In the genomic region with DNA sequence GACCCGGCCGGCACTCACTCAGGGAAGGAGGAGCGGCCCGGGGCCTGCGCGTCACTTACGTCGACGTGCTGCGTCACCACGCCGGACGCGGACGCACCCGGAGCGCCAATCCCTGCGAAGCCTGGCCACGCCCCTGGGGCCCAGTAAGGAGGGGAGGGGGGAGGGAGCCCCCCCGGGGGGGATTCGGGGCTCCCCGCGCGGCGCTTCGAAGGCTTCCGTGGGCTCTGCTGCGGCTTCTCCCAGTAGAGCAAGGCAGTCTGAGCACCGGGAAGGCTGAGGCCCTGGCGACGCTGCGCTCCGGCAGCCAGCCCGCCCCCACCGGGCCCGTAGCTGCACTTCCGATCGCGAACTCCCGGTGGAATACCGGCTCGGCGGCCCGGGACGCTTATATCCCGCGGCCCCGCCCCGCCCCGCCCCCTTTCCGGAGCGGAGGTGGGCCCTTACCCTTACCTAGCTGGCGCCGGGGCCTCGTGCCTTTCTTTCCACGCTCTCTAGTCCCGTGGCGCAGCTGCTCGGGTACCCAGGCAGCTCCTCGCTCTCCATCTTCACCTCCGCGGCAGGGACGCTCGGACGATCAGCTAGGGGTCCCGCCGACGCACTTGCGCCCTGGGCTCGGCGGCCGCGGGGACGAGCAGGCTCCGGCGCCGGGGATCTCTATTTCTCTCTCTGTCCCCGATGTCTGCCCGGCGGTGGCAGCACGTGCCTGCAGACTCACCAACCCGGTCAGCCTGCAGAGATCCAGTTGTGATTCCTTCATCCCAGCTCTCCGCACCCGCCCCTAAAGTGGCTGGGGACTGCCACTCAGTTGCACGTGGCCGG, we compare ENCODE assay signal across 8 mouse cellular contexts. TPM values are rescaled to one million over a fixed set of nuclear protein-coding genes. Genes with fewer than 3 reads are reported as not detected.
DNase-seq lines count a peak whose midpoint lies in the region; ATAC-seq and TF ChIP-seq lines count a peak whose summit lies in the region.

A gene (minus strand): TSS at position 129 of the 819 bp plus-strand sequence.

- peaks cover 5% of the 10 kb centered on the region; the same call in 1 of the 2 replicates for H3K27me3 ChIP-seq in E14TG2a.4 (ENCODE audit: insufficient read depth, low read length)
- H3K27me3 ChIP-seq in forebrain, embryonic 12.5 days: no peaks in the 10 kb centered on the region
- H3K27me3 ChIP-seq in liver, postnatal 0 days (ENCODE audit: insufficient read depth, low read length): no peaks in the 10 kb centered on the region
- no peaks in the 10 kb centered on the region for H3K27me3 ChIP-seq in neural tube, embryonic 14.5 days (ENCODE audit: control insufficient read depth, insufficient read depth, low read length)

- H3K9ac ChIP-seq in forebrain, embryonic 12.5 days: peak within 1 kb of the TSS; percentile 96
- H3K9ac ChIP-seq in liver, postnatal 0 days (replicated peaks): peak within 1 kb of the TSS; percentile 95
- peak within 1 kb of the TSS; percentile 93 for H3K9ac ChIP-seq in neural tube, embryonic 14.5 days (replicated peaks; ENCODE audit: low read depth, low read length)

- peak; percentile 24; the same call in 1 of the 2 replicates for TF ChIP-seq EP300 in liver, postnatal 0 days (IDR thresholded peaks at IDR 0.05; ENCODE audit: low read depth)

- no peak for TF ChIP-seq CTCF in E14TG2a.4 (conservative IDR thresholded peaks at IDR 0.05; ENCODE audit: low read length)
- no peak for TF ChIP-seq CTCF in liver, postnatal 0 days (IDR thresholded peaks at IDR 0.05; ENCODE audit: low read depth)

- ATAC-seq in forebrain, embryonic 12.5 days (ENCODE audit: low FRiP score): peak; percentile 98
- peak; percentile 95 for ATAC-seq in liver, postnatal 0 days
- ATAC-seq in neural tube, embryonic 14.5 days (ENCODE audit: low read depth): peak; percentile 97

- H3K36me3 ChIP-seq in E14TG2a.4 (ENCODE audit: insufficient read depth, low read length): peaks cover 23% of the 10 kb centered on the region
- peaks cover 23% of the 10 kb centered on the region for H3K36me3 ChIP-seq in forebrain, embryonic 12.5 days (replicated peaks)
- peaks cover 22% of the 10 kb centered on the region for H3K36me3 ChIP-seq in liver, postnatal 0 days (replicated peaks; ENCODE audit: insufficient read depth, low read length)
- H3K36me3 ChIP-seq in neural tube, embryonic 14.5 days (ENCODE audit: control insufficient read depth, insufficient read depth, low read length): peaks cover 15% of the 10 kb centered on the region

- H3K9me3 ChIP-seq in E14TG2a.4 (ENCODE audit: low read length): no peaks in the 10 kb centered on the region
- no peaks in the 10 kb centered on the region for H3K9me3 ChIP-seq in forebrain, embryonic 12.5 days
- no peaks in the 10 kb centered on the region for H3K9me3 ChIP-seq in liver, postnatal 0 days (ENCODE audit: low read length)
- H3K9me3 ChIP-seq in neural tube, embryonic 14.5 days (ENCODE audit: control insufficient read depth, low read length): no peaks in the 10 kb centered on the region

- peak within 1 kb of the TSS; percentile 85 for H3K4me3 ChIP-seq in E14TG2a.4 (replicated peaks; ENCODE audit: low read length)
- peak within 1 kb of the TSS; percentile 87 for H3K4me3 ChIP-seq in forebrain, embryonic 12.5 days (replicated peaks)
- peak within 1 kb of the TSS; percentile 90 for H3K4me3 ChIP-seq in liver, postnatal 0 days (ENCODE audit: low read depth, low read length)
- H3K4me3 ChIP-seq in neural tube, embryonic 14.5 days (ENCODE audit: low read depth, low read length): peak within 1 kb of the TSS; percentile 76

- intact Hi-C loops in heart, postnatal 10 days (cut with DNase I): loop anchor here (5.0 kb wide), 1 partner anchor 99 kb away; a partner anchor contains a TSS

- H3K4me1 ChIP-seq in E14TG2a.4 (replicated peaks; ENCODE audit: low read depth, low read length): peaks cover 21% of the 10 kb centered on the region
- peaks cover 18% of the 10 kb centered on the region for H3K4me1 ChIP-seq in forebrain, embryonic 12.5 days
- H3K4me1 ChIP-seq in liver, postnatal 0 days (ENCODE audit: insufficient read depth): peaks cover 11% of the 10 kb centered on the region
- peaks cover 12% of the 10 kb centered on the region for H3K4me1 ChIP-seq in neural tube, embryonic 14.5 days (ENCODE audit: control insufficient read depth, insufficient read depth, low read length)

- peak within 1 kb of the TSS; percentile 96 for H3K27ac ChIP-seq in forebrain, embryonic 12.5 days
- H3K27ac ChIP-seq in liver, postnatal 0 days (ENCODE audit: low read depth): peak within 1 kb of the TSS; percentile 96
- H3K27ac ChIP-seq in neural tube, embryonic 14.5 days (ENCODE audit: low read depth, low read length): peak within 1 kb of the TSS; percentile 97

- DNase-seq in c-Kit-positive CD71-positive TER-119-positive erythroid progenitor cells, embryonic 14.5 days (ENCODE audit: low spot score): peak; percentile 90
- peak; percentile 96 for DNase-seq in heart, postnatal 10 days
- peak; percentile 61 for DNase-seq in large intestine, adult 2 months (ENCODE audit: low read depth, low spot score)
- DNase-seq in liver, postnatal 0 days: peak; percentile 95
- peak; percentile 96 for DNase-seq in testis, postnatal 10 days (ENCODE audit: low spot score)

- under 1% methylated on average over 65 of the region's 86 CpGs for WGBS in forebrain, embryonic 12.5 days
- under 1% methylated on average over 84 of the region's 86 CpGs for WGBS in large intestine, adult 2 months
- under 1% methylated on average over 64 of the region's 86 CpGs for WGBS in liver, postnatal 0 days (ENCODE audit: insufficient replicate concordance)
- 1% methylated on average over 54 of the region's 86 CpGs for WGBS in neural tube, embryonic 14.5 days

- peak within 1 kb of the TSS; percentile 69 for H3K4me2 ChIP-seq in forebrain, embryonic 12.5 days
- peak within 1 kb of the TSS; percentile 97 for H3K4me2 ChIP-seq in liver, postnatal 0 days (ENCODE audit: low read depth, low read length)
- H3K4me2 ChIP-seq in neural tube, embryonic 14.5 days (ENCODE audit: low read depth, low read length): peak within 1 kb of the TSS; percentile 78

RNA-seq across cellular contexts. Expression of the gene that starts here (rescaled TPM):
- 56.5 and 57.7 TPM in 2 replicates for polyA plus RNA-seq in forebrain, embryonic 12.5 days (2016; fragmentation: Nextera tagmentation; extraction: Ambion mirVana)
- 10 to 100 TPM; 26.1 to 26.5 TPM for total RNA-seq in heart, postnatal 10 days (2021)
- polyA plus RNA-seq in large intestine, adult 2 months (2012; rRNA removed): 2.7 and 5.8 TPM in 2 replicates
- polyA plus RNA-seq in liver, postnatal 0 days (2015; fragmentation: Nextera tagmentation; extraction: Ambion mirVana): 8.8 and 11.0 TPM in 2 replicates
- 38.4 and 38.7 TPM in 2 replicates for polyA plus RNA-seq in neural tube, embryonic 14.5 days (2014; fragmentation: Nextera tagmentation; extraction: Ambion mirVana)

Comparison
In these comparisons a context has a peak if more than half of its experiments do, and no peak if none do; other contexts are left out.
1. Peak in every context shown above with its lines: DNase-seq, ATAC-seq, H3K4me3 ChIP-seq and H3K27ac ChIP-seq.